Mouse (Mus musculus) liver, postnatal 0 days (tissue): Measurements from ENCODE around the gene Smim13.

Experiments
- CTCF ChIP-seq: sonication (generic); IDR thresholded peaks from 2 replicates; pipeline ENCODE4 v1.5.1; 2016; ENCODE audit warnings: antibody characterized with exemption, low read depth
- EP300 ChIP-seq: IDR thresholded peaks from 2 replicates; pipeline ENCODE4 v1.6.1; 2016; ENCODE audit warnings: antibody characterized with exemption, low read depth, mild to moderate bottlenecking

DNA sequence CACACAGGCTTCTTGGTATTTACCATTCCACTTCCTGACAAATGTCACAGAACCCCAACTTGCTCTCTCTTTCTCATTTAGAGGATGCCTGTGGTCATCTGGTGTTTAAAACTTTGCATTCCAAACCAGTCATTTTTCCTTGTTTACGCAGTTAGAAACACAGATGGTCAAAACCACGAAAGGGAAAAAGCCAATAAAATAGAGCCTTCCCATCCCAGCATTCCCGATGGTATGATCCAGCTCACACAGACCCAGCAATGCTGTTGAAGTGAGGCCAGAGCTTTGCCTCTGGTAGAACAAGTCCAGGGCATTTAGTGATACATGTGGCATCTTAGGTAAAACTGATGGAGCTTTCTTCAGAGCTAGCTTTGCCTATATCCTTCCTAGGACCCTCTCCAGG lies 71.8 kb downstream of the Smim13 start:
- no peak for TF ChIP-seq CTCF
- TF ChIP-seq EP300: no peak
